Mouse (Mus musculus) intestine, embryonic 14.5 days (tissue): ENCODE measurements around the gene Cst9. TPM values are rescaled to one million over a fixed set of nuclear protein-coding genes. Genes with fewer than 3 reads are reported as not detected.

ENCODE experiments used
- polyA plus RNA-seq: library from polyadenylated mRNA; unstranded; fragments of >200 nt; fragmentation: Nextera tagmentation; extraction: Ambion mirVana; gene quantifications from 2 replicates; pipeline ENCODE4 v1.2.1, GENCODE M21; 2014

Gene Cst9
- polyA plus RNA-seq, 1 experiment from 2014 or later: not detected

Other genes with a start within 250 kb of the Cst9 start
- gene Nxt1, start 162.5 kb upstream of the Cst9 start, polyA plus RNA-seq: 88.9 and 104 TPM in 2 replicates
- gene Gzf1, start 154.1 kb upstream of the Cst9 start, polyA plus RNA-seq: 17.9 and 21.6 TPM in 2 replicates
- 5.5 and 7.6 TPM in 2 replicates for gene Napb, start 102.7 kb upstream of the Cst9 start, polyA plus RNA-seq
- gene Cstl1, start 84.8 kb upstream of the Cst9 start, polyA plus RNA-seq: not detected in 2 replicates
- not detected in 2 replicates for gene Cst11, start 63.6 kb upstream of the Cst9 start, polyA plus RNA-seq
- gene 8030411F24Rik, start 53.1 kb upstream of the Cst9 start, polyA plus RNA-seq: not detected in 2 replicates
- 0.36 and 0.49 TPM in 2 replicates for gene Cst12, start 45.8 kb upstream of the Cst9 start, polyA plus RNA-seq
- gene Cst8, start 36.4 kb upstream of the Cst9 start, polyA plus RNA-seq: not detected in 2 replicates
- gene Cst13, start 15.1 kb upstream of the Cst9 start, polyA plus RNA-seq: not detected in 2 replicates
- gene 9230104L09Rik, start 29.9 kb downstream of the Cst9 start, polyA plus RNA-seq: not detected in 2 replicates
- 404 and 423 TPM in 2 replicates for gene Cst3, start 40.5 kb downstream of the Cst9 start, polyA plus RNA-seq
- not detected in 2 replicates for gene Gm1330, start 168.1 kb downstream of the Cst9 start, polyA plus RNA-seq
- not detected in 2 replicates for gene Gm10750, start 182.1 kb downstream of the Cst9 start, polyA plus RNA-seq